Mouse (Mus musculus) left cerebral cortex, postnatal 25 days (tissue): ENCODE measurements around the gene Ssh1. TPM values are rescaled to one million over a fixed set of nuclear protein-coding genes. Genes with fewer than 3 reads are reported as not detected.

ENCODE experiments used
- DNase-seq, 2 experiments: peaks; one replicate each; pipeline ENCODE4 v3.0.0; 2022; ENCODE audit warnings: low spot score in 2 of 2, mixed read lengths in 1 of 2
- intact Hi-C: fragments of 180-260 bp; cut with DNase I; formaldehyde crosslinking; loops from one replicate; pipeline ENCODE4 v1.15.1; 2025
- total RNA-seq, 2 experiments: library from RNA; stranded (reverse); gene quantifications; 2 replicates each; pipeline ENCODE4 v1.2.3; 2021

The Ssh1 gene
- total RNA-seq, 2 experiments from 2014 or later, result 19.3 to 19.8 TPM

- DNase-seq, result no peak
- intact Hi-C loops, result no loop called here
Measured at GRCm38 (mm10) chr5:113999382-113999781, 5.7 kb upstream of the Ssh1 start.

GRCm38 (mm10) chr5:113996458-113996857 is 2.8 kb upstream of the Ssh1 start:
- DNase-seq, result no peak
- intact Hi-C loops, result no loop called here

- intact Hi-C loops, result loop anchor here (5.0 kb wide), 1 partner anchor 99 kb away; the partner anchor contains the start of gene Svop
- DNase-seq, result peak in 1 of 2 experiments; percentile 44
Measured at GRCm38 (mm10) chr5:113993031-113993486, 635 bp downstream of the Ssh1 start.

- DNase-seq, result peak in 1 of 2 experiments; percentile 21
- intact Hi-C loops, result loop anchor here (5.0 kb wide), 1 partner anchor 100 kb away; the partner anchor contains the start of gene Svop
Measured at GRCm38 (mm10) chr5:113992339-113992831, 1.3 kb downstream of the Ssh1 start.

- intact Hi-C loops, result loop anchor here (5.0 kb wide), 1 partner anchor 101 kb away; the partner anchor contains the start of gene Svop
Measured at GRCm38 (mm10) chr5:113991141-113991540, 2.6 kb downstream of the Ssh1 start.

GRCm38 (mm10) chr5:113990593-113990992 is 3.1 kb downstream of the Ssh1 start:
- DNase-seq, result no peak
- intact Hi-C loops, result loop anchor here (5.0 kb wide), 1 partner anchor 102 kb away; the partner anchor contains the start of gene Svop

More at GRCm38 (mm10) chr5:113991141-113991540, 2.6 kb downstream of the Ssh1 start:
- no peak for DNase-seq

- peak in 1 of 2 experiments; percentile 21 for DNase-seq
- intact Hi-C loops, result loop anchor here (5.0 kb wide), 1 partner anchor 103 kb away; the partner anchor contains the start of gene Svop
Measured at GRCm38 (mm10) chr5:113989437-113990024, 4.2 kb downstream of the Ssh1 start.

GRCm38 (mm10) chr5:113986182-113986961 is 7.3 kb downstream of the Ssh1 start:
- no peak for DNase-seq
- intact Hi-C loops, result no loop called here

GRCm38 (mm10) chr5:113985737-113986136 is 8.0 kb downstream of the Ssh1 start:
- intact Hi-C loops, result no loop called here
- no peak for DNase-seq

GRCm38 (mm10) chr5:113984025-113984740 is 9.5 kb downstream of the Ssh1 start:
- no peak for DNase-seq
- intact Hi-C loops, result no loop called here

GRCm38 (mm10) chr5:113983541-113983940 is 10.2 kb downstream of the Ssh1 start:
- intact Hi-C loops, result no loop called here
- no peak for DNase-seq

GRCm38 (mm10) chr5:113981843-113982242 is 11.9 kb downstream of the Ssh1 start:
- intact Hi-C loops, result no loop called here
- no peak for DNase-seq

- intact Hi-C loops, result no loop called here
- no peak for DNase-seq
Measured at GRCm38 (mm10) chr5:113981171-113981570, 12.5 kb downstream of the Ssh1 start.

- intact Hi-C loops, result no loop called here
- no peak for DNase-seq
Measured at GRCm38 (mm10) chr5:113980511-113980910, 13.2 kb downstream of the Ssh1 start.

- intact Hi-C loops, result no loop called here
- no peak for DNase-seq
Measured at GRCm38 (mm10) chr5:113977309-113977708, 16.4 kb downstream of the Ssh1 start.

GRCm38 (mm10) chr5:113976597-113976996 is 17.1 kb downstream of the Ssh1 start:
- DNase-seq, result no peak
- intact Hi-C loops, result no loop called here

GRCm38 (mm10) chr5:113975538-113976215 is 18.0 kb downstream of the Ssh1 start:
- intact Hi-C loops, result no loop called here
- DNase-seq, result peak in 1 of 2 experiments; percentile 35

GRCm38 (mm10) chr5:113974576-113974975 is 19.1 kb downstream of the Ssh1 start:
- intact Hi-C loops, result no loop called here
- DNase-seq, result no peak

GRCm38 (mm10) chr5:113973790-113974189 is 19.9 kb downstream of the Ssh1 start:
- intact Hi-C loops, result no loop called here
- DNase-seq, result no peak
